Mouse (Mus musculus) intestine, embryonic 16.5 days (tissue): ENCODE data around the gene Fbln2. TPM values are rescaled to one million over a fixed set of nuclear protein-coding genes. Genes with fewer than 3 reads are reported as not detected.

Experiments used
- ATAC-seq: fragments of 200-750 bp; cut with Nextera tagmentation; 2 replicates; pipeline ENCODE4 v1.8.0; 2017; ENCODE audit warnings: moderate TSS enrichment, moderate library complexity
- H3K27ac ChIP-seq: fragments of 300-500 bp; sonication (generic); 2 replicates; pipeline ENCODE4 v1.5.1; 2014; ENCODE audit warnings: mild to moderate bottlenecking, low read length
- H3K27me3 ChIP-seq: fragments of 300-500 bp; sonication (generic); replicated peaks from 2 replicates; pipeline ENCODE4 v1.6.1; 2014; ENCODE audit warnings: low read length, control low read depth, mixed read lengths; ENCODE audit not compliant: control insufficient read depth, insufficient read depth
- H3K36me3 ChIP-seq: fragments of 300-500 bp; sonication (generic); 2 replicates; pipeline ENCODE4 v1.6.1; 2014; ENCODE audit warnings: low read length, control low read depth; ENCODE audit not compliant: control insufficient read depth, insufficient read depth
- H3K4me1 ChIP-seq: fragments of 300-500 bp; sonication (generic); 2 replicates; pipeline ENCODE4 v1.6.1; 2014; ENCODE audit warnings: low read length, control low read depth, mixed read lengths; ENCODE audit not compliant: control insufficient read depth, insufficient read depth
- H3K4me2 ChIP-seq: fragments of 300-500 bp; sonication (generic); 2 replicates; pipeline ENCODE4 v1.6.1; 2014; ENCODE audit warnings: low read depth, low read length, control low read depth
- H3K4me3 ChIP-seq: fragments of 300-500 bp; sonication (generic); 2 replicates; pipeline ENCODE4 v1.5.1; 2014; ENCODE audit warnings: mild to moderate bottlenecking, low read length
- H3K9ac ChIP-seq: fragments of 300-500 bp; sonication (generic); 2 replicates; pipeline ENCODE4 v1.6.1; 2014; ENCODE audit warnings: low read depth, low read length
- H3K9me3 ChIP-seq: fragments of 300-500 bp; sonication (generic); 2 replicates; pipeline ENCODE4 v1.6.1; 2016; ENCODE audit warnings: low read length, control low read depth; ENCODE audit not compliant: control insufficient read depth
- WGBS: fragments of 180-500 bp; shearing (Covaris S2); extraction: QIAGEN DNeasy Blood & Tissue Kit; methylation state at CpG from one replicate; pipeline ENCODE4 v1.1.7; 2014; 5-methylcytosine and 5-hydroxymethylcytosine counted together
- polyA plus RNA-seq: library from polyadenylated mRNA; unstranded; fragments of >200 nt; fragmentation: Nextera tagmentation; extraction: Ambion mirVana; gene quantifications from 2 replicates; pipeline ENCODE4 v1.2.1, GENCODE M21; 2015

Fbln2 gene
- polyA plus RNA-seq, 1 experiment from 2014 or later, result 43.6 TPM

GRCm38 (mm10) chr6:91174211-91174610, 38.0 kb upstream of the Fbln2 start:
- ATAC-seq, result no peak; the same call in 1 of the 2 replicates
- H3K4me3 ChIP-seq, result no peak overlapping the region
- no peak overlapping the region for H3K27ac ChIP-seq
- no peak overlapping the region for H3K4me2 ChIP-seq
- no peaks in the 10 kb centered on the region for H3K4me1 ChIP-seq
- WGBS, result 62% methylated on average over 3 of the region's 3 CpGs
- H3K9ac ChIP-seq, result no peak overlapping the region
- H3K9me3 ChIP-seq, result no peaks in the 10 kb centered on the region
- H3K36me3 ChIP-seq, result peaks cover 6% of the 10 kb centered on the region; the same call in 1 of the 2 replicates
- H3K27me3 ChIP-seq, result no peaks in the 10 kb centered on the region

DNA sequence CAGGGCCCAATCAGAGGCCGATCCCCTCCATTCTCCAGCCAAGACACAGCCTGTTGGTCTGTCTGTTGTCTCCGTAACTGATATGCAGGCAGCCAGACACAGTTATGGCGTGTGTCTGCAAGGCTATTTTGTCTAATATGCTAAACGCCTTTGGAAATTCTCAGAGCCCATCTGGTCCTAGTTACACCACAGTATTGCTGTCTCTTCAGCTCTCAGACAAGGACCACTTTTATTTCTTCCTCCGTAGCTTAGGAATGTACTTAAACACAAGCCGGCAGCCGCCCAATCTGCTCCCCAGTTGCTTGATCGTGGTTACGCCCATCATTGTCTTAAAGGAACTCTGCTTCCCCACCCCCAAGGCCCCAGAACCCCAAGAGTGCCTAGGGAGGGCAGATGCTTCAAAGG, 31.5 kb upstream of the Fbln2 start:
- no peak overlapping the region for H3K9ac ChIP-seq
- H3K4me3 ChIP-seq, result no peak overlapping the region
- H3K27ac ChIP-seq, result no peak overlapping the region
- no peaks in the 10 kb centered on the region for H3K36me3 ChIP-seq
- H3K9me3 ChIP-seq, result no peaks in the 10 kb centered on the region
- H3K4me1 ChIP-seq, result no peaks in the 10 kb centered on the region
- H3K4me2 ChIP-seq, result no peak overlapping the region
- no peak for ATAC-seq
- 54% methylated on average over 9 of the region's 9 CpGs for WGBS
- no peaks in the 10 kb centered on the region for H3K27me3 ChIP-seq

- no peak overlapping the region for H3K4me3 ChIP-seq
- WGBS, result 84% methylated on average over 2 of the region's 2 CpGs
- H3K9me3 ChIP-seq, result no peaks in the 10 kb centered on the region
- H3K4me1 ChIP-seq, result no peaks in the 10 kb centered on the region
- no peaks in the 10 kb centered on the region for H3K27me3 ChIP-seq
- no peak overlapping the region for H3K4me2 ChIP-seq
- ATAC-seq, result no peak
- no peaks in the 10 kb centered on the region for H3K36me3 ChIP-seq
- no peak overlapping the region for H3K27ac ChIP-seq
- no peak overlapping the region for H3K9ac ChIP-seq
These were observed 30.9 kb upstream of the Fbln2 start for GRCm38 (mm10) chr6:91181320-91181719.

- WGBS, result 53% methylated on average over 4 of the region's 4 CpGs
- no peaks in the 10 kb centered on the region for H3K4me1 ChIP-seq
These were observed 30.2 kb upstream of the Fbln2 start for GRCm38 (mm10) chr6:91182075-91182490.

GRCm38 (mm10) chr6:91183041-91183440, 29.2 kb upstream of the Fbln2 start:
- no peak overlapping the region for H3K27ac ChIP-seq
- H3K9ac ChIP-seq, result no peak overlapping the region
- no peaks in the 10 kb centered on the region for H3K27me3 ChIP-seq
- H3K4me1 ChIP-seq, result no peaks in the 10 kb centered on the region
- 36% methylated on average over 1 of the region's 1 CpGs for WGBS
- H3K4me3 ChIP-seq, result no peak overlapping the region
- no peaks in the 10 kb centered on the region for H3K9me3 ChIP-seq
- no peaks in the 10 kb centered on the region for H3K36me3 ChIP-seq
- no peak for ATAC-seq
- no peak overlapping the region for H3K4me2 ChIP-seq

More at GRCm38 (mm10) chr6:91182075-91182490, 30.2 kb upstream of the Fbln2 start:
- no peak overlapping the region for H3K27ac ChIP-seq
- H3K4me3 ChIP-seq, result no peak overlapping the region
- no peak overlapping the region for H3K4me2 ChIP-seq
- no peaks in the 10 kb centered on the region for H3K9me3 ChIP-seq
- no peak overlapping the region for H3K9ac ChIP-seq
- H3K27me3 ChIP-seq, result no peaks in the 10 kb centered on the region
- ATAC-seq, result no peak
- no peaks in the 10 kb centered on the region for H3K36me3 ChIP-seq

- Histone ChIP-seq H3K36me3 (no peaks in the 10 kb centered on the region), H3K9ac (no peak overlapping the region), H3K9me3 (no peaks in the 10 kb centered on the region), H3K4me2 (no peak overlapping the region), H3K27me3 (no peaks in the 10 kb centered on the region), H3K4me1 (no peaks in the 10 kb centered on the region), H3K27ac (no peak overlapping the region), H3K4me3 (no peak overlapping the region)
- 62% methylated on average over 2 of the region's 2 CpGs for WGBS
- ATAC-seq, result no peak
These were observed 28.3 kb upstream of the Fbln2 start for GRCm38 (mm10) chr6:91183980-91184379.

DNA sequence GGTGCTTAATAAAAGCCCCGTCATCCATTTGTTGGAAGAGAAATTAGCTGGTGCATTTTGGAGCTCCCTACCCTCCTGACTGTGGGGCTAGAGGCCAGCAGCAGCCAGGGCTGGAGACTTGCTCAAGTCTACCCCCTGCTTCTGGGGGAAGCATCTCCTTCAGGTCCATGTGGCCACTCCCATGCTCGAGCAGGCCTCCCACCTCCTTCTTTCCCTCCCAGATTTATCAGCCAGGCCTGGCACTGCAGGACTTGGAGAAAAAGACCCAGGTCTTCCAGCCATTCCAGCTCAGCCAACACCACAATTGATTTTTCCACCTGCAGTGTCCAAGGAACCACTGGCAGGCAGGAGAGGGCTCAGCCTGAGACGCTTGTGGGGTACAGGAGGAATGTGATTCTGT, 27.5 kb upstream of the Fbln2 start:
- Histone ChIP-seq H3K27me3 (no peaks in the 10 kb centered on the region), H3K27ac (no peak overlapping the region), H3K9me3 (no peaks in the 10 kb centered on the region), H3K4me3 (no peak overlapping the region), H3K4me2 (no peak overlapping the region), H3K4me1 (no peaks in the 10 kb centered on the region), H3K36me3 (no peaks in the 10 kb centered on the region), H3K9ac (no peak overlapping the region)
- no peak for ATAC-seq
- 59% methylated on average over 3 of the region's 3 CpGs for WGBS

GRCm38 (mm10) chr6:91185502-91185901, 26.8 kb upstream of the Fbln2 start:
- Histone ChIP-seq H3K27ac (no peak overlapping the region), H3K27me3 (no peaks in the 10 kb centered on the region), H3K36me3 (no peaks in the 10 kb centered on the region), H3K9ac (no peak overlapping the region), H3K4me3 (no peak overlapping the region), H3K4me1 (no peaks in the 10 kb centered on the region), H3K9me3 (no peaks in the 10 kb centered on the region), H3K4me2 (no peak overlapping the region)
- 87% methylated on average over 5 of the region's 5 CpGs for WGBS
- no peak for ATAC-seq

GRCm38 (mm10) chr6:91186161-91186931, 25.9 kb upstream of the Fbln2 start:
- Histone ChIP-seq H3K9me3 (no peaks in the 10 kb centered on the region), H3K4me2 (no peak overlapping the region), H3K27ac (no peak overlapping the region), H3K9ac (no peak overlapping the region), H3K4me1 (no peaks in the 10 kb centered on the region), H3K4me3 (no peak overlapping the region), H3K36me3 (no peaks in the 10 kb centered on the region), H3K27me3 (no peaks in the 10 kb centered on the region)
- WGBS, result 55% methylated on average over 4 of the region's 4 CpGs
- no peak for ATAC-seq

DNA sequence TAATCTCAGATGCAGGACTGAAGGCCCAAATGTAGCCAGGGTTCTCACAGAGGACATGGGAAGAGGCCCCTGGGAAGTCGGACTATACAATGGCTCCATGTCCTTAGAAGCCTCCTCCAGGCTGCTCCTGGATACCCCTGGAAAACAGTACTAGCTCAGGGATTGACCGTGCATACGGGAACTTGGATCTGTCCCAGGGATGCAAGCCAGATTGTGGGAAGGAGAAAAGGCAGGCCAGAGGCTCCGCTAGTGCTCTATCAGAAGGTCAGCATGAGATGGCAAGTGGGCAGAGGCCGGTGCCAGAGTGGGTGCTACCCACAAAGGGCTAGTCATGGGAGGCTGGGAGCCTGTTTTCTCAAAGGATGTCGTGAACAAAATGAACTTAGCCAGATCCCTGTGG, 25.3 kb upstream of the Fbln2 start:
- Histone ChIP-seq H3K4me1 (no peaks in the 10 kb centered on the region), H3K4me3 (no peak overlapping the region), H3K9me3 (no peaks in the 10 kb centered on the region), H3K36me3 (no peaks in the 10 kb centered on the region), H3K9ac (no peak overlapping the region), H3K27ac (no peak overlapping the region), H3K4me2 (no peak overlapping the region), H3K27me3 (no peaks in the 10 kb centered on the region)
- ATAC-seq, result no peak
- WGBS, result 71% methylated on average over 6 of the region's 6 CpGs
